Mouse (Mus musculus): ENCODE data around the gene 4930442H23Rik.

GRCm38 (mm10) chr10:81162318-81162652 is 21.4 kb downstream of the 4930442H23Rik start:
- no peak for TF ChIP-seq CTCF (IDR thresholded peaks at IDR 0.05; ENCODE audit: extremely low read depth, insufficient read depth, low read length)
- no peak for TF ChIP-seq POLR2A (IDR thresholded peaks at IDR 0.05; ENCODE audit: extremely low read depth, insufficient read depth, low read length)

All from cortical plate, adult 2 months (tissue).